In the genomic region with DNA sequence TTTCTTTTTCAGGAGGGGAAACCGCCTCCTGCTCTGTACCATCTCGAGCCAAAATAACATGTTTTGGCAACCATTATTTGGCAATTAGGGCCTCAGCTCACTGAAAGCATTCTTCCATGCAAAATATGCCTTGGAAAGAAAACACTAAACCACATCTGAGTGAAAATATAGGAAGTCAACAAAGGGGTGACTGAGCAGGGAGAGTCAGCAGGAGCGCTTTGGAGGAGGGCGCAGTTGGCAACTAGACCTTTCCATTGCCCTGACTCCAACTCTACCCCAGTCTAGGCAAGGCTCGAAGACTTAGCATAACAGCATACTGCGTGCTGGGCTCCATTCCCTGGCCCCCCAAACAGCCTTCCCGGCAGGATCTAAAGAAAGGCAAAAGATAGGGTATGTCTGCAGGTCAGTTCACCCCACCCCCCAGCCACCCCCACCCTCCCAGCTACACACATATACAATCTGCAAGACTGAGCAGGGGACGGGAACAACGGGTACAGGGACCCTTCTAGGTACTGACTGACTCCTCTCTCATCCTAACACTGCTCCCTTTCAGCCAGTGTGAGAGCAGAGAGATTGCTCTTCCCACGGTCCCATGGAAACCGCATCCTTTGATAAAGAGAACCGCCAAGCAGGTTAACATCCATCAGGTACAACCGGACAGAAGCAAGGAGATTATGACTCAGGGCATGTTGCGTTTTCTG, we compare ENCODE assay signal across 7 mouse cellular contexts.
A peak's percentile ranks its signal among the peaks of the same experiment; 100 is the strongest.
DNase-seq lines count a peak whose midpoint lies in the region; ATAC-seq and TF ChIP-seq lines count a peak whose summit lies in the region.

No protein-coding gene starts in this region.

- 76% methylated on average over 14 of the region's 14 CpGs for WGBS in lung, embryonic 15.5 days
- whole genome bisulfite sequencing in forebrain, embryonic 15.5 days = 44% methylated on average over 14 of the region's 14 CpGs
- 66% methylated on average over 14 of the region's 14 CpGs for WGBS in limb, embryonic 14.5 days

- peak overlapping the region; percentile 82 for H3K27ac ChIP-seq in lung, embryonic 15.5 days
- peak overlapping the region; percentile 90 for H3K27ac ChIP-seq in forebrain, embryonic 15.5 days (replicated peaks)
- H3K27ac ChIP-seq in limb, embryonic 14.5 days (replicated peaks; ENCODE audit: low read depth, low read length) = peak overlapping the region; percentile 73; the same call in 1 of the 2 replicates

- H3K4me2 ChIP-seq in lung, embryonic 15.5 days = peak overlapping the region; percentile 69
- H3K4me2 ChIP-seq in forebrain, embryonic 15.5 days (replicated peaks) = peak overlapping the region; percentile 79
- H3K4me2 ChIP-seq in limb, embryonic 14.5 days (replicated peaks; ENCODE audit: low read depth, low read length, severe bottlenecking) = peak overlapping the region; percentile 75

- no peaks in the 10 kb centered on the region for H3K27me3 ChIP-seq in lung, embryonic 15.5 days
- no peaks in the 10 kb centered on the region for H3K27me3 ChIP-seq in forebrain, embryonic 15.5 days
- H3K27me3 ChIP-seq in limb, embryonic 14.5 days (ENCODE audit: control insufficient read depth, insufficient read depth, low read length) = no peaks in the 10 kb centered on the region

- H3K9ac ChIP-seq in lung, embryonic 15.5 days = no peak overlapping the region
- no peak overlapping the region for H3K9ac ChIP-seq in forebrain, embryonic 15.5 days (replicated peaks)
- peak overlapping the region; percentile 62 for H3K9ac ChIP-seq in limb, embryonic 14.5 days (ENCODE audit: low read depth, low read length, severe bottlenecking)

- no peaks in the 10 kb centered on the region for H3K9me3 ChIP-seq in lung, embryonic 15.5 days
- no peaks in the 10 kb centered on the region for H3K9me3 ChIP-seq in forebrain, embryonic 15.5 days
- H3K9me3 ChIP-seq in limb, embryonic 14.5 days (ENCODE audit: control insufficient read depth, low read length) = no peaks in the 10 kb centered on the region

- H3K4me3 ChIP-seq in lung, embryonic 15.5 days = 0 out of 2 replicates have a peak overlapping the region, but pooled peaks have one; percentile 29
- H3K4me3 ChIP-seq in forebrain, embryonic 15.5 days = peak overlapping the region; percentile 39
- peak overlapping the region; percentile 34 for H3K4me3 ChIP-seq in limb, embryonic 14.5 days (replicated peaks; ENCODE audit: low read length)

- H3K36me3 ChIP-seq in lung, embryonic 15.5 days = no peaks in the 10 kb centered on the region
- no peaks in the 10 kb centered on the region for H3K36me3 ChIP-seq in forebrain, embryonic 15.5 days
- H3K36me3 ChIP-seq in limb, embryonic 14.5 days (ENCODE audit: control insufficient read depth, insufficient read depth, low read length) = no peaks in the 10 kb centered on the region

- TF ChIP-seq POLR2A in limb, embryonic 14.5 days (IDR thresholded peaks at IDR 0.05; ENCODE audit: borderline replicate concordance, extremely low read depth, insufficient read depth, insufficient read length) = no peak

- DNase-seq in lung, postnatal 36 days = no peak
- DNase-seq in limb, embryonic 14.5 days (ENCODE audit: low spot score) = no peak
- peak; percentile 57 for DNase-seq in thymus, postnatal 14 days
- no peak for DNase-seq in urinary bladder, adult 2 months (ENCODE audit: low spot score)
- no peak for DNase-seq in lung, postnatal 10 days

- peak; percentile 33; the same call in 1 of the 2 replicates for ATAC-seq in lung, embryonic 15.5 days (ENCODE audit: borderline replicate concordance, extremely low read depth, low FRiP score, low TSS enrichment)
- ATAC-seq in forebrain, embryonic 15.5 days (replicated peaks) = peak; percentile 73
- ATAC-seq in limb, embryonic 14.5 days (ENCODE audit: low FRiP score, low read depth) = no peak

- peaks cover 29% of the 10 kb centered on the region for H3K4me1 ChIP-seq in lung, embryonic 15.5 days
- H3K4me1 ChIP-seq in forebrain, embryonic 15.5 days = peaks cover 22% of the 10 kb centered on the region
- H3K4me1 ChIP-seq in limb, embryonic 14.5 days (ENCODE audit: control insufficient read depth, insufficient read depth, low read length) = peaks cover 13% of the 10 kb centered on the region; the same call in 1 of the 2 replicates
